Mouse (Mus musculus): ENCODE results near the gene Nek7. TPM values are rescaled to one million over a fixed set of nuclear protein-coding genes. Genes with fewer than 3 reads are reported as not detected.

Nek7 gene
- polyA plus RNA-seq, 1 experiment from 2014 or later: 72.7 TPM

DNA sequence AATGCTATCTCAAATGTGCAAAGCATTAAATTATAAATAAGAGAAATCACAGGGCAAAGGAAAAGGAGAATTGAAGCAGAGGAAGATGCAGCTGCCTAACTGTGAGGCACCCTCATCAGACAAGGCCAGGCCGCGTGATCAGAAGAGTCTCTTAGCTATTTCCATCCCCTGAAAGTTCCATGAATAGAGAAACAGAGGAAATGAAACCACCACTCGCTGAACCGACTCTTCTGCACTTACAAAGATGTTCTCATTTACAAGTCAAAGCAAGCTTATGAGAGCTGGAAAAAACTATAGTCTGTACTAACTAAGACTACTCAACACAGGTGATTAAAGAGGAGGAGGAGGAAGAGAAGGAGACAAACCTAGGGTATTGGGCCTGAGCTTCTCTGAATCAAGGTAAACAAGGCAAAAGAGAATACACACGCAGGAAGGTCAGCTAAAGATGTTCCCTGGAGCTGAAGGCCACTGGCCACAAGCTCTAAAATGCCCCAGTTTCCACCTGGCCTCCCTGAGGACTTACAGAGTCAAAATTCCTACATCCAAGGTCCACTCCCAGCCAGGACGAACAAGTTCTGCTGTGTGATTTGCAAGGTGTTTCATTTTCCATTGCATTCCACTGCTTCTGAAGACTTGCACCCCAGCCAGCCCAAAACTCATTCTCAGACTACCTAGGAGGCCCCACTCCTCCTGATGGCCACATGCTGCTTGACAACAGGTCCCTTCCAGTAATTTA is 5.2 kb downstream of the Nek7 start:
- no peaks in the 10 kb centered on the region for H3K27me3 ChIP-seq
- ChIA-PET CTCF (interaction anchor here (1.2 to 1.5 kb wide), 3 partner anchors 10 to 286 kb away, joined by 4 to 5 read pairs (median 4); no protein-coding TSS in a partner anchor), POLR2A (no interaction called here)
- no peak for TF ChIP-seq CTCF (IDR thresholded peaks at IDR 0.05)
- DNase-seq (ENCODE audit: low read depth, low spot score): no peak
- in situ Hi-C loops (cut with MboI; ENCODE audit: low pct_unique_long_range_greater_than_20kb): loop anchor here (10.0 kb wide), 1 partner anchor 230 kb away; the partner anchor contains the start of gene Lhx9
- no peak for ATAC-seq

DNA sequence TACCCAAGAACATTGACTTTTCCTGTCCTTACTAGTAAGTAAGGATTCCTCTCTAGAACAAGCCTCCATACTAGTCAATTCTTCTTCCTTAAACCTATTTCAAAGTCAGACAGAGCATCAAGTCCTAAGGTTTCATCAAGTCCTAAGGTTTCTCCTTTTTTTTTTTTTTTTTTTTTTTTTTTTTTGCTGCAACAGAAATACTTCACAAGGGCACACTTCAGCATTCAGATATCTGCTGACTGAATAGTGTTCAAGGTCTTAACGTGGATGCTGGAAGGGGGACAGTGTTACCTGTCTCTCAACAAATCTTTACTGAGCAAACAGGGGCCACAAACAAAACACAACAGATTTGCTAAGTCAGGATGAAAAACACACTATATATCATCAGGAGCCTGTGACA is 7.8 kb downstream of the Nek7 start:
- ATAC-seq (no peak), DNase-seq (ENCODE audit: low read depth, low spot score) (no peak)
- no peaks in the 10 kb centered on the region for H3K27me3 ChIP-seq
- TF ChIP-seq CTCF (IDR thresholded peaks at IDR 0.05): no peak
- ChIA-PET POLR2A (no interaction called here), CTCF (interaction anchor here (1.7 kb wide), 1 partner anchor 12 kb away, joined by 7 read pairs; no protein-coding TSS in a partner anchor)
- in situ Hi-C loops (cut with MboI; ENCODE audit: low pct_unique_long_range_greater_than_20kb): loop anchor here (10.0 kb wide), 1 partner anchor 233 kb away; the partner anchor contains the start of gene Lhx9

DNA sequence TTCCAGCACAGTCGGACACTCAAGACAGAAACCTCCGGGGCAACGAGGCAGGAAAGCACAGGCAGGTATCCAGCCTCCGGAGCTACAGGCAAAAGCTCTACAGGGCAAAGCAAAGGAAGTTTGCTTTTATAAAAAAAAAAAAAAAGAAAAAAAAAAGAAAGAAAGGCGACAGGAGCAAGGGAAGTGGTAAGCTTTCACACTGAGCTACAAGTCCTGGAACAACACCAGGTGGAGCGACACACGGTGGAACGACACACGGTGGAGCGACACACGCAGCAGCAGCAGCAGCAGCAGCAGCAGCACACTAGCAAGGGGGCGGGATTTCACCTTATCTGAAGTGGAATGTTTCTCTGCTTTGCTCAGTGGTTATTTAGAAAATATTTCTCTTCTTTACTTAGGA is 10.8 kb downstream of the Nek7 start:
- ATAC-seq (no peak), DNase-seq (ENCODE audit: low read depth, low spot score) (no peak)
- ChIA-PET CTCF (interaction anchor here (0.6 to 1.5 kb wide), 3 partner anchors 9 to 279 kb away, joined by 3 to 4 read pairs (median 4); no protein-coding TSS in a partner anchor), POLR2A (interaction anchor here (1.2 kb wide), 1 partner anchor 9 kb away, joined by 4 read pairs; no protein-coding TSS in a partner anchor)
- in situ Hi-C loops (cut with MboI; ENCODE audit: low pct_unique_long_range_greater_than_20kb): no loop called here
- no peak for TF ChIP-seq CTCF (IDR thresholded peaks at IDR 0.05)
- H3K27me3 ChIP-seq: no peaks in the 10 kb centered on the region

DNA sequence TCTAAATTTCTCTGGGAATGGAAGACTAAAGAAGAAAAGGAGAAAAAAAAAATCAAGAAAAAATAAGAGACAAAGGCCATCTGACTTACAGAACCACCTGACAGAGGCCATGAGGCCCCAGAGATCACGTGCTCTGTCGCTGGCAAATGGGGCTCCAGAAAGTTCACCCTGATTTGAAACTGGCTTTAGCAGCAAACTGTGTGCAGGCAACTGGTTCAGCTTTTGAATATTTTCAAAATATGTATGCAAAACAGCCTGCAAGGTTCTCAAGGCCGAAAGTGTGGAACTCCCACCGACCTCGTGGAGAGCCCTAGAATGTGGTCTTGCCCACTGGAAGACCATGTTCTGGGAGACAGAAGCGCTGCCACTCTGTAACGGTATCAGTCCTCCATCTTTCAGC is 11.6 kb downstream of the Nek7 start:
- no peak for TF ChIP-seq CTCF (IDR thresholded peaks at IDR 0.05)
- in situ Hi-C loops (cut with MboI; ENCODE audit: low pct_unique_long_range_greater_than_20kb): no loop called here
- CTCF ChIA-PET: interaction anchor here (1.5 kb wide), 1 partner anchor 8 kb away, joined by 4 read pairs; no protein-coding TSS in a partner anchor
- H3K27me3 ChIP-seq: no peaks in the 10 kb centered on the region
- no peak for DNase-seq (ENCODE audit: low read depth, low spot score)
- no peak for ATAC-seq
- POLR2A ChIA-PET: interaction anchor here (1.0 to 1.2 kb wide), 3 partner anchors 10 to 58 kb away, joined by 3 to 4 read pairs (median 4); no protein-coding TSS in a partner anchor

DNA sequence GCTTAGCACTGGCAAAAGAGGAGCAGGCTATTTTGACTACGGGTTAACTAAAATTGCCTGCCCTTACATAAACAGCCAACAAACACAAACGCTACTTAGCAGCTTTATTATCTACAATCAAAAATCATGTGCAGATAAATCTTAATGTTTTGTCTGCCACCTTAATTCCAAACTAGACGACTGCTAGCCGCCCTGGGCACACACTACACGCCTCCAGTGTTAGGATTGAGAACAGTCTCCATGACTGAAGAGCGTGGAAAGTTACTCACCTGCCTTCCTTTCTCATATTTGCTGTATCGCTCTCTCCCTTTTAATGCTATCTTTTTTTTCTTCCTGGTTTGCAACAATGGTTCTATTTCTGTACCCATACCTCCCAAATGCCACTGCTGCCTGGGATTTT is 12.1 kb downstream of the Nek7 start:
- H3K27me3 ChIP-seq: no peaks in the 10 kb centered on the region
- ATAC-seq: no peak
- TF ChIP-seq CTCF (IDR thresholded peaks at IDR 0.05): no peak
- ChIA-PET POLR2A (interaction anchor here (1.0 to 1.2 kb wide), 3 partner anchors 10 to 58 kb away, joined by 3 to 4 read pairs (median 4); no protein-coding TSS in a partner anchor), CTCF (interaction anchor here (1.5 kb wide), 1 partner anchor 8 kb away, joined by 4 read pairs; no protein-coding TSS in a partner anchor)
- DNase-seq (ENCODE audit: low read depth, low spot score): no peak
- in situ Hi-C loops (cut with MboI; ENCODE audit: low pct_unique_long_range_greater_than_20kb): no loop called here

DNA sequence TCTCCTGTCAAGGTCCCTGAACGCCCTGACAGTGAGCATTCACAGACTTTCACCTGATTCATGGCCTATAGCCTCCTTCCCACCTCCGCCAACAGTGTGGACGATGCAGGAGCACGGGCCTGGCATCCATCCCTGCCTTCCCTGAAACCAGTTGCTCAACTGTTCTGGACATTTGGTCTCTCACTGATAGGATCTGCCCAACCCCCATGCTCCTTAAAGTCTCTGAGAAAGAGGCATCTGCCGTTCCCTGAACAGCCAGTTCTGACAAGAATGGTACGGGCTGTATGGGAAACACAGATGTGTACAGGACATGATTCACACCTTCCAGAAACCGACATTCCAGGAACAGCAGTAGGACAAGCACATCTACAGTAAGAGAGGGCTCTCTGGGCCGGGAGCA is 13.2 kb downstream of the Nek7 start:
- TF ChIP-seq CTCF (IDR thresholded peaks at IDR 0.05): no peak
- no peak for DNase-seq (ENCODE audit: low read depth, low spot score)
- no peak for ATAC-seq
- ChIA-PET POLR2A (interaction anchor here (2.0 kb wide), 1 partner anchor 12 kb away, joined by 6 read pairs; no protein-coding TSS in a partner anchor), CTCF (no interaction called here)
- in situ Hi-C loops (cut with MboI; ENCODE audit: low pct_unique_long_range_greater_than_20kb): no loop called here
- no peaks in the 10 kb centered on the region for H3K27me3 ChIP-seq

DNA sequence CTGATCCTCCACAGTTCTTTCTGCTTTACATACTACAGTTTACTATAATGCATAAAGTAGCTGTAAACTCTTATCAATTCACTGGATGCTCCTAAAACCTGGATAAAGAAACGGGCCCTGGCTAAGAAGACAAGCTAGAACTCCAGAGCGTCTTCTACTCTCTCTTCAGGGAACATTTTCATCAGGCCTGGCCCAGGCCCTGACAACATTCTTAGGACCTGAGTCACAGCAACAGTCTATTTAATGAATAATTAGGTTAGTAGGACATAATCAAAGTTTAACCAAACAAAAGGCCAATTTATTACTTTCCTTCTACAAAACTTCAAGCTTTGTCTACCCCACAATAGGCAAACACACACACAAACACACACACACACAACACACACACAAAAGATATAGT is 15.2 kb downstream of the Nek7 start:
- no peaks in the 10 kb centered on the region for H3K27me3 ChIP-seq
- TF ChIP-seq CTCF (IDR thresholded peaks at IDR 0.05): no peak
- ChIA-PET CTCF (interaction anchor here (0.7 to 1.2 kb wide), 2 partner anchors 10 to 15 kb away, joined by 4 read pairs; partner anchors contain the start of gene Nek7), POLR2A (interaction anchor here (1.0 to 2.0 kb wide), 2 partner anchors 14 to 41 kb away, joined by 3 to 6 read pairs; no protein-coding TSS in a partner anchor)
- ATAC-seq (peak; percentile 95), DNase-seq (ENCODE audit: low read depth, low spot score) (no peak)
- in situ Hi-C loops (cut with MboI; ENCODE audit: low pct_unique_long_range_greater_than_20kb): no loop called here

DNA sequence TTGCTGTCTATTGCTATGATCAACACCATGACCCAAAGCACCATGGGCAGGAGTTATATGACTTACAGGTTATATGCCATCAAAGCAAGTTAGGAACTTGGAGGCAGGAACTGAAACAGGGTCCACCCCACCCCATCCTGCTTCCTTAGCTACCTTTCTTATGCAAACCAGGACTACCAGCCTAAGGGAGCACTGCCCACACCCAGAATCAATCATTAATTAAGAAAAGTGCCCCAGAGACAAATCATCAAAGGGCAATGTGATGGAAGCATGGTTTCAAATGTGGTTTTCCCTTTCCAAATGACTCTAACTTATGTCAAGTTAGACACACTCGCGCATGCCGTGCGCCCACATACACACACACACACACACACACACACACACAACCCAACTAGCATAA is 16.0 kb downstream of the Nek7 start:
- ChIA-PET POLR2A (interaction anchor here (0.6 kb wide), 1 partner anchor 20 kb away, joined by 3 read pairs; no protein-coding TSS in a partner anchor), CTCF (interaction anchor here (2.2 kb wide), 1 partner anchor 16 kb away, joined by 8 read pairs; the partner anchor contains the start of gene Nek7)
- ATAC-seq (no peak), DNase-seq (ENCODE audit: low read depth, low spot score) (no peak)
- no peak for TF ChIP-seq CTCF (IDR thresholded peaks at IDR 0.05)
- in situ Hi-C loops (cut with MboI; ENCODE audit: low pct_unique_long_range_greater_than_20kb): no loop called here
- H3K27me3 ChIP-seq: no peaks in the 10 kb centered on the region

DNA sequence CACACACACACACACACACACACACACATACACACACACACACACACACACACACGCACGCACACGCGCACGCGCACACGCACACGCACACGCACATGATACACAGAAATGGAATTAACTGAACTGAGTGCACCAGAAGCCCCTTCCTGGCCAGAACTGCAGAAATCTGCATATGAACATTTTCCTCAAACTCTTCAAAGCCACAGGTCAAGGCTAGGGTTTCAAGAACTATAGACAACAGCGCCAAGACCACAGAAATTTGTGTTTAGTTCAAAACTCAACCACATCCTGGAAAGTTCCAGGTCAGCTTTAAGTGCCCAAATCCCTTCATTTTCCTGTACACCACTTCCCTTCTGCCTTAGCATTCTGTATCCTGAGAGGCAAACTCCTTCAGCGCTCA is 21.9 kb downstream of the Nek7 start:
- in situ Hi-C loops (cut with MboI; ENCODE audit: low pct_unique_long_range_greater_than_20kb): no loop called here
- no peaks in the 10 kb centered on the region for H3K27me3 ChIP-seq
- CTCF ChIA-PET: no interaction called here
- POLR2A ChIA-PET: interaction anchor here (0.6 kb wide), 1 partner anchor 172 kb away, joined by 4 read pairs; no protein-coding TSS in a partner anchor
- no peak for ATAC-seq
- no peak for DNase-seq (ENCODE audit: low read depth, low spot score)
- no peak for TF ChIP-seq CTCF (IDR thresholded peaks at IDR 0.05)

DNA sequence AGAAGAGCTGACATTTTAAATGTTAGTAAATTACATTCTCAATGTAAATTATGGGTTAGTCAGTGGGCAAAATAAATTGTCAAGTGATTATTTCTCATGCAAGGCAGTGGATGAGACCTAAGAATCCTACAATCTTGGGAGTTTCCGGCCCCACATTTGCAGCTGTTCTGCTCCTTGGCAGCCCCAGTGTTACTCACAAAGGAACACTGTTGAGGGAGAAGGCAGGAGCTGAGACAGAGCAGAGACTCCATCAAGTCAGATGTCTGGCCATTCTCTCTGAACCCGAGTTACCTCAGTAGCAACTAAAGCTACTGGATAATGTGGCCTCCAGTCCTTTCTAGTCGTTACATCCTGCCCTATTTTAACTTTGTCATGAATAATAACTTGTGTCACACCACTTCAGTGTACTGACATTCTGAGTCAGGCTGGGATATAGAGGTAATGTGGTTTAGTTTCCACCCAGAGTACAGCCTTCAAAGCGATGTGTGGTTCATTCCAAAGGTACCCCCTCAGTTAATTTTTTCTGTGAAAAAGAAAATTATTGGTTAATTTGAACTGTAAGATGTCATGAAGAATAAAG is 23.7 kb downstream of the Nek7 start:
- POLR2A ChIA-PET: interaction anchor here (1.1 kb wide), 1 partner anchor 12 kb away, joined by 3 read pairs; no protein-coding TSS in a partner anchor
- H3K27me3 ChIP-seq: no peaks in the 10 kb centered on the region
- TF ChIP-seq CTCF (IDR thresholded peaks at IDR 0.05): no peak
- CTCF ChIA-PET: no interaction called here
- in situ Hi-C loops (cut with MboI; ENCODE audit: low pct_unique_long_range_greater_than_20kb): no loop called here
- ATAC-seq (no peak), DNase-seq (ENCODE audit: low read depth, low spot score) (no peak)

Measured in Patski (cell line).